Mouse (Mus musculus): Measurements from ENCODE around the gene Polr3e.

- TF ChIP-seq EP300 (IDR thresholded peaks at IDR 0.05; ENCODE audit: low read depth in 1 of 2, low read length in 2 of 2): no peak
- no peak for TF ChIP-seq CTCF (IDR thresholded peaks at IDR 0.05 in 2 of 3, conservative IDR thresholded peaks at IDR 0.05 in 1 of 3; ENCODE audit: control insufficient read depth in 1 of 3, insufficient read depth in 1 of 3, low read depth in 2 of 3, low read length in 3 of 3, poor library complexity in 1 of 3, severe bottlenecking in 1 of 3)
- no peak for TF ChIP-seq ZMIZ1 (IDR thresholded peaks at IDR 0.05; ENCODE audit: low read depth, low read length)
Measured at GRCm38 (mm10) chr7:120873083-120873482, 44.5 kb upstream of the Polr3e start.

Measured in MEL (cell line).